Comparison of ENCODE assay signal across 9 mouse cellular contexts in the genomic region with DNA sequence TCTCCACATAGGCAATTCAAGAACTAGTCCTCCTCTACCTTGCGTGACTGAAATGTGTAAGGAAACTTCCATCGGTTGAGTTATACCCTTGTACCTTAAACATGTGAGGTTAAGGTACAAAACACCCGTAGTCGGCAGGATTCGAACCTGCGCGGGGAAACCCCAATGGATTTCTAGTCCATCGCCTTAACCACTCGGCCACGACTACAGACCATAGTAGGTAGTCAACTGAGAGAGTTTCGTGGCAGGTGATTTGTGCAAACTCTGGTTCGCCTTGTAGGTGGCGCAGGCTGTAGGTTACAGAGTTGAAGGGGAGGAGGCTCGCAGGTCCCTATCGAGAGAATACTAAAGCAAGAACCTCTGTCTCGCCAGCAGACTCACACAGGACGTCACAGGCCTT. TPM values are rescaled to one million over a fixed set of nuclear protein-coding genes. Genes with fewer than 3 reads are reported as not detected.
DNase-seq lines count a peak whose midpoint lies in the region; ATAC-seq and TF ChIP-seq lines count a peak whose summit lies in the region.
"Had no signal": no experiment of that assay in that cellular context is flagged by ENCODE, and none has a peak within 500 bp of the region (broad histone marks: within the 10 kb centered on the region; RNA-seq: fewer than 3 reads in every experiment).

No protein-coding gene starts in this region.

- no peak overlapping the region for H3K27ac ChIP-seq in intestine, postnatal 0 days (ENCODE audit: low read depth, low read length)

- H3K4me1 ChIP-seq in intestine, postnatal 0 days (replicated peaks; ENCODE audit: control insufficient read depth, insufficient read depth, low read length): no peaks in the 10 kb centered on the region

- H3K9me3 ChIP-seq in intestine, postnatal 0 days (ENCODE audit: control insufficient read depth): no peaks in the 10 kb centered on the region

- no peak overlapping the region for H3K4me3 ChIP-seq in intestine, postnatal 0 days (ENCODE audit: low read depth, low read length)

- peak; percentile 14 for DNase-seq in kidney, adult 9 months
- DNase-seq in kidney, postnatal 14 days: no peak
- peak; percentile 97 for DNase-seq in ZHBTc4 (ENCODE audit: low read depth, low spot score)
- peak; percentile 48 to 70 for DNase-seq in frontal cortex, postnatal 36 days (ENCODE audit: low spot score in 2 of 2)
- DNase-seq in splenic B cell, adult 2 months (ENCODE audit: low read depth, low spot score): peak; percentile 79

- no peak overlapping the region for H3K9ac ChIP-seq in intestine, postnatal 0 days (ENCODE audit: low read depth, low read length)

- no peaks in the 10 kb centered on the region for H3K36me3 ChIP-seq in intestine, postnatal 0 days (ENCODE audit: control insufficient read depth, insufficient read depth)
- no peaks in the 10 kb centered on the region for H3K36me3 ChIP-seq in splenic B cell, adult 2 months (ENCODE audit: control insufficient read depth, insufficient read depth, low read length, poor library complexity, severe bottlenecking)

- WGBS in intestine, postnatal 0 days: 6% methylated on average over 17 of the region's 17 CpGs

- peak overlapping the region; percentile 46 for H3K4me2 ChIP-seq in intestine, postnatal 0 days (replicated peaks; ENCODE audit: low read depth)

- ATAC-seq in intestine, postnatal 0 days: peak; percentile 66
- ATAC-seq in megakaryocyte progenitor cell, adult 5-6 weeks (replicated peaks; ENCODE audit: poor library complexity): peak; percentile 33
- ATAC-seq in granulocyte monocyte progenitor cell, adult 5-6 weeks (replicated peaks; ENCODE audit: poor library complexity, severe bottlenecking): no peak

- no peaks in the 10 kb centered on the region for H3K27me3 ChIP-seq in intestine, postnatal 0 days (replicated peaks; ENCODE audit: control insufficient read depth, insufficient read depth, low read length)
- no peaks in the 10 kb centered on the region for H3K27me3 ChIP-seq in splenic B cell, adult 2 months (ENCODE audit: control insufficient read depth, insufficient read depth, low read length, poor library complexity, severe bottlenecking)

- peak; percentile 37; the same call in 1 of the 2 replicates for TF ChIP-seq CTCF in intestine, postnatal 0 days (IDR thresholded peaks at IDR 0.05; ENCODE audit: low read depth)

RNA-seq across cellular contexts. Expression of gene Zfp184, which starts 7.9 kb away (rescaled TPM):
- 1.2 TPM in 2 replicates for polyA plus RNA-seq in intestine, postnatal 0 days (2015; fragmentation: Nextera tagmentation; extraction: Ambion mirVana)
- total RNA-seq in megakaryocyte progenitor cell, adult 5-6 weeks (2015): 13.3 and 16.1 TPM in 2 replicates
- total RNA-seq in megakaryocyte progenitor cell, adult 5-6 weeks (2017): 9.2 and 15.1 TPM in 2 replicates
- total RNA-seq in granulocyte monocyte progenitor cell, adult 5-6 weeks (2014; fragmentation: Nextera tagmentation): 13.3 and 15.7 TPM in 2 replicates
- total RNA-seq in granulocyte monocyte progenitor cell, adult 5-6 weeks (2017): 13.3 and 16.3 TPM in 2 replicates

RNA-seq across cellular contexts. Expression of gene Pom121l2, which starts 44.0 kb away (rescaled TPM):
- polyA plus RNA-seq in intestine, postnatal 0 days (2015; fragmentation: Nextera tagmentation; extraction: Ambion mirVana): not detected in 2 replicates
- total RNA-seq in megakaryocyte progenitor cell, adult 5-6 weeks (2015): 0.05 and 0.25 TPM in 2 replicates
- total RNA-seq in megakaryocyte progenitor cell, adult 5-6 weeks (2017): 0.10 TPM in 1 of 2 replicates, not detected in the other
- not detected in 2 replicates for total RNA-seq in granulocyte monocyte progenitor cell, adult 5-6 weeks (2014; fragmentation: Nextera tagmentation)
- total RNA-seq in granulocyte monocyte progenitor cell, adult 5-6 weeks (2017): not detected in 2 replicates
- total RNA-seq: layer of hippocampus, postnatal 36 days had no signal
